ENCODE assay signal across 10 mouse cellular contexts in genomic region chr19:5392892-5393291, GRCm38 (mm10). TPM values are rescaled to one million over a fixed set of nuclear protein-coding genes. Genes with fewer than 3 reads are reported as not detected.
A peak's percentile ranks its signal among the peaks of the same experiment; 100 is the strongest.
DNase-seq lines count a peak whose midpoint lies in the region; ATAC-seq and TF ChIP-seq lines count a peak whose summit lies in the region.
"Had no signal": no experiment of that assay in that cellular context is flagged by ENCODE, and none has a peak within 500 bp of the region (broad histone marks: within the 10 kb centered on the region; RNA-seq: fewer than 3 reads in every experiment).

No protein-coding gene starts in this region.

- no peak overlapping the region for H3K27ac ChIP-seq in intestine, embryonic 14.5 days (ENCODE audit: low read depth)
- H3K27ac ChIP-seq in intestine, postnatal 0 days (ENCODE audit: low read depth, low read length): no peak overlapping the region
- peak overlapping the region; percentile 56 for H3K27ac ChIP-seq in heart, embryonic 16.5 days (ENCODE audit: low read length)
- H3K27ac ChIP-seq in forebrain, embryonic 10.5 days: no peak overlapping the region
- H3K27ac ChIP-seq: embryonic facial prominence, embryonic 15.5 days had no signal

- H3K4me1 ChIP-seq in intestine, embryonic 14.5 days (replicated peaks; ENCODE audit: control insufficient read depth, insufficient read depth, low read length): peaks cover 14% of the 10 kb centered on the region
- H3K4me1 ChIP-seq in intestine, postnatal 0 days (replicated peaks; ENCODE audit: control insufficient read depth, insufficient read depth, low read length): peaks cover 8% of the 10 kb centered on the region
- H3K4me1 ChIP-seq in heart, embryonic 16.5 days (ENCODE audit: control insufficient read depth, insufficient read depth, low read length): peaks cover 17% of the 10 kb centered on the region
- peaks cover 32% of the 10 kb centered on the region for H3K4me1 ChIP-seq in forebrain, embryonic 10.5 days

- TF ChIP-seq CTCF in intestine, postnatal 0 days (IDR thresholded peaks at IDR 0.05; ENCODE audit: low read depth): no peak

- H3K4me2 ChIP-seq in intestine, embryonic 14.5 days (ENCODE audit: low read length): no peak overlapping the region
- no peak overlapping the region for H3K4me2 ChIP-seq in intestine, postnatal 0 days (replicated peaks; ENCODE audit: low read depth)
- no peak overlapping the region for H3K4me2 ChIP-seq in heart, embryonic 16.5 days (ENCODE audit: low read depth, low read length)
- H3K4me2 ChIP-seq: embryonic facial prominence, embryonic 15.5 days had no signal

- H3K9me3 ChIP-seq in intestine, embryonic 14.5 days (ENCODE audit: control insufficient read depth, low read length): no peaks in the 10 kb centered on the region
- no peaks in the 10 kb centered on the region for H3K9me3 ChIP-seq in intestine, postnatal 0 days (ENCODE audit: control insufficient read depth)
- H3K9me3 ChIP-seq in heart, embryonic 16.5 days (replicated peaks; ENCODE audit: control insufficient read depth, low read length): no peaks in the 10 kb centered on the region
- no peaks in the 10 kb centered on the region for H3K9me3 ChIP-seq in forebrain, embryonic 10.5 days
- H3K9me3 ChIP-seq: embryonic facial prominence, embryonic 15.5 days had no signal

- DNase-seq in intestine, embryonic 14.5 days (ENCODE audit: low spot score): peak; percentile 80
- DNase-seq in adrenal gland, adult 18-20 months (ENCODE audit: low spot score in 2 of 2): peak; percentile 79 to 81
- DNase-seq in ovary, postnatal 14 days (ENCODE audit: low spot score): peak; percentile 76
- no peak for DNase-seq in spleen, adult 18-20 months
- no peak for DNase-seq in spleen, postnatal 14 days (ENCODE audit: low spot score in 2 of 2)
- DNase-seq in forebrain, embryonic 10.5 days (ENCODE audit: extremely low spot score, low spot score): no peak

- no peak for ATAC-seq in intestine, embryonic 14.5 days (replicated peaks; ENCODE audit: low FRiP score, low TSS enrichment, low read depth)
- ATAC-seq in intestine, postnatal 0 days: no peak
- no peak for ATAC-seq in heart, embryonic 16.5 days (replicated peaks; ENCODE audit: extremely low read depth, insufficient read depth, low FRiP score)

- H3K36me3 ChIP-seq in intestine, embryonic 14.5 days (ENCODE audit: control insufficient read depth, insufficient read depth, low read length): no peaks in the 10 kb centered on the region
- H3K36me3 ChIP-seq in intestine, postnatal 0 days (ENCODE audit: control insufficient read depth, insufficient read depth): no peaks in the 10 kb centered on the region
- H3K36me3 ChIP-seq in heart, embryonic 16.5 days (ENCODE audit: control insufficient read depth, insufficient read depth): no peaks in the 10 kb centered on the region
- H3K36me3 ChIP-seq in forebrain, embryonic 10.5 days (replicated peaks): no peaks in the 10 kb centered on the region
- H3K36me3 ChIP-seq: embryonic facial prominence, embryonic 15.5 days had no signal

- 57% methylated on average over 4 of the region's 4 CpGs for WGBS in intestine, embryonic 14.5 days
- 55% methylated on average over 4 of the region's 4 CpGs for WGBS in intestine, postnatal 0 days
- 23% methylated on average over 4 of the region's 4 CpGs for WGBS in heart, embryonic 16.5 days
- 84% methylated on average over 4 of the region's 4 CpGs for WGBS in forebrain, embryonic 10.5 days

- no peaks in the 10 kb centered on the region for H3K27me3 ChIP-seq in intestine, embryonic 14.5 days (replicated peaks; ENCODE audit: control insufficient read depth, insufficient read depth, low read length)
- H3K27me3 ChIP-seq in intestine, postnatal 0 days (replicated peaks; ENCODE audit: control insufficient read depth, insufficient read depth, low read length): no peaks in the 10 kb centered on the region
- H3K27me3 ChIP-seq in heart, embryonic 16.5 days (ENCODE audit: control insufficient read depth, insufficient read depth, low read length): no peaks in the 10 kb centered on the region
- H3K27me3 ChIP-seq in forebrain, embryonic 10.5 days (ENCODE audit: poor library complexity, severe bottlenecking): no peaks in the 10 kb centered on the region
- H3K27me3 ChIP-seq: embryonic facial prominence, embryonic 15.5 days had no signal

- H3K9ac ChIP-seq in intestine, embryonic 14.5 days (ENCODE audit: low read length): no peak overlapping the region
- H3K9ac ChIP-seq in intestine, postnatal 0 days (ENCODE audit: low read depth, low read length): no peak overlapping the region
- H3K9ac ChIP-seq in heart, embryonic 16.5 days (ENCODE audit: low read length): no peak overlapping the region
- H3K9ac ChIP-seq: embryonic facial prominence, embryonic 15.5 days had no signal

- H3K4me3 ChIP-seq in intestine, embryonic 14.5 days (ENCODE audit: low read depth, low read length): no peak overlapping the region
- H3K4me3 ChIP-seq in intestine, postnatal 0 days (ENCODE audit: low read depth, low read length): no peak overlapping the region
- H3K4me3 ChIP-seq in heart, embryonic 16.5 days (ENCODE audit: low read length): no peak overlapping the region
- no peak overlapping the region for H3K4me3 ChIP-seq in forebrain, embryonic 10.5 days
- H3K4me3 ChIP-seq: embryonic facial prominence, embryonic 15.5 days had no signal

RNA-seq across cellular contexts. Expression of gene Sart1, which starts 4.4 kb away (rescaled TPM):
- 57.1 and 69.1 TPM in 2 replicates for polyA plus RNA-seq in intestine, embryonic 14.5 days (2014; fragmentation: Nextera tagmentation; extraction: Ambion mirVana)
- 53.7 and 63.0 TPM in 2 replicates for polyA plus RNA-seq in intestine, postnatal 0 days (2015; fragmentation: Nextera tagmentation; extraction: Ambion mirVana)
- 10 to 100 TPM; 79.8 to 85.0 TPM for total RNA-seq in adrenal gland, adult 18-20 months (2021)
- polyA plus RNA-seq in heart, embryonic 16.5 days (2015; fragmentation: Nextera tagmentation; extraction: Ambion mirVana): 49.6 and 54.7 TPM in 2 replicates
- 96.6 and 97.6 TPM in 2 replicates for polyA plus RNA-seq in forebrain, embryonic 10.5 days (2016; fragmentation: Nextera tagmentation; extraction: Ambion mirVana)

RNA-seq across cellular contexts. Expression of gene Tsga10ip, which starts 9.4 kb away (rescaled TPM):
- 2.8 TPM in 1 of 2 replicates, not detected in the other for polyA plus RNA-seq in intestine, embryonic 14.5 days (2014; fragmentation: Nextera tagmentation; extraction: Ambion mirVana)
- 0.27 and 0.59 TPM in 2 replicates for polyA plus RNA-seq in intestine, postnatal 0 days (2015; fragmentation: Nextera tagmentation; extraction: Ambion mirVana)
- under 1 TPM in 1 of 2 experiments, not detected in 1; 0.96 TPM for total RNA-seq in adrenal gland, adult 18-20 months (2021)
- 1.6 and 2.1 TPM in 2 replicates for polyA plus RNA-seq in heart, embryonic 16.5 days (2015; fragmentation: Nextera tagmentation; extraction: Ambion mirVana)
- polyA plus RNA-seq in forebrain, embryonic 10.5 days (2016; fragmentation: Nextera tagmentation; extraction: Ambion mirVana): not detected in 2 replicates
- total RNA-seq: liver, adult 2 months had no signal
- polyA plus RNA-seq: liver, adult 2 months had no signal

RNA-seq across cellular contexts. Expression of gene Banf1, which starts 25.9 kb away (rescaled TPM):
- polyA plus RNA-seq in intestine, embryonic 14.5 days (2014; fragmentation: Nextera tagmentation; extraction: Ambion mirVana): 499 and 514 TPM in 2 replicates
- 309 and 329 TPM in 2 replicates for polyA plus RNA-seq in intestine, postnatal 0 days (2015; fragmentation: Nextera tagmentation; extraction: Ambion mirVana)
- 100 to 1,000 TPM; 127 to 129 TPM for total RNA-seq in adrenal gland, adult 18-20 months (2021)
- polyA plus RNA-seq in heart, embryonic 16.5 days (2015; fragmentation: Nextera tagmentation; extraction: Ambion mirVana): 441 and 465 TPM in 2 replicates
- 614 and 621 TPM in 2 replicates for polyA plus RNA-seq in forebrain, embryonic 10.5 days (2016; fragmentation: Nextera tagmentation; extraction: Ambion mirVana)

RNA-seq across cellular contexts. Expression of gene Eif1ad, which starts 26.4 kb away (rescaled TPM):
- polyA plus RNA-seq in intestine, embryonic 14.5 days (2014; fragmentation: Nextera tagmentation; extraction: Ambion mirVana): 55.4 and 59.7 TPM in 2 replicates
- 81.2 and 88.1 TPM in 2 replicates for polyA plus RNA-seq in intestine, postnatal 0 days (2015; fragmentation: Nextera tagmentation; extraction: Ambion mirVana)
- 10 to 100 TPM; 24.4 to 24.5 TPM for total RNA-seq in adrenal gland, adult 18-20 months (2021)
- polyA plus RNA-seq in heart, embryonic 16.5 days (2015; fragmentation: Nextera tagmentation; extraction: Ambion mirVana): 44.5 and 45.2 TPM in 2 replicates
- polyA plus RNA-seq in forebrain, embryonic 10.5 days (2016; fragmentation: Nextera tagmentation; extraction: Ambion mirVana): 90.6 and 95.3 TPM in 2 replicates

RNA-seq across cellular contexts. Expression of gene Drap1, which starts 31.9 kb away (rescaled TPM):
- polyA plus RNA-seq in intestine, embryonic 14.5 days (2014; fragmentation: Nextera tagmentation; extraction: Ambion mirVana): 170 and 173 TPM in 2 replicates
- polyA plus RNA-seq in intestine, postnatal 0 days (2015; fragmentation: Nextera tagmentation; extraction: Ambion mirVana): 136 and 137 TPM in 2 replicates
- total RNA-seq in adrenal gland, adult 18-20 months (2021): 100 to 1,000 TPM; 266 to 283 TPM
- 219 and 232 TPM in 2 replicates for polyA plus RNA-seq in heart, embryonic 16.5 days (2015; fragmentation: Nextera tagmentation; extraction: Ambion mirVana)
- 198 and 208 TPM in 2 replicates for polyA plus RNA-seq in forebrain, embryonic 10.5 days (2016; fragmentation: Nextera tagmentation; extraction: Ambion mirVana)

Comparison
In these comparisons a context has a peak if more than half of its experiments do, and no peak if none do; other contexts are left out.
1. DNase-seq: peak in intestine, embryonic 14.5 days (single experiment), adrenal gland, adult 18-20 months (2 of 2) and ovary, postnatal 14 days (single experiment); none in spleen, adult 18-20 months (0 of 2), spleen, postnatal 14 days (0 of 2) and forebrain, embryonic 10.5 days (single experiment).